Mouse (Mus musculus) kidney, postnatal 14 days (tissue): ENCODE results near the gene 4930502E18Rik.
"Not testable (repeated sequence)": the region's sequence is repeated elsewhere in the genome, so short reads cannot be mapped to it uniquely, and the experiment has no call there.

Experiments
- DNase-seq: peaks from one replicate; pipeline ENCODE4 v3.0.0; 2022; ENCODE audit warnings: mixed read lengths

Gene 4930502E18Rik

DNA sequence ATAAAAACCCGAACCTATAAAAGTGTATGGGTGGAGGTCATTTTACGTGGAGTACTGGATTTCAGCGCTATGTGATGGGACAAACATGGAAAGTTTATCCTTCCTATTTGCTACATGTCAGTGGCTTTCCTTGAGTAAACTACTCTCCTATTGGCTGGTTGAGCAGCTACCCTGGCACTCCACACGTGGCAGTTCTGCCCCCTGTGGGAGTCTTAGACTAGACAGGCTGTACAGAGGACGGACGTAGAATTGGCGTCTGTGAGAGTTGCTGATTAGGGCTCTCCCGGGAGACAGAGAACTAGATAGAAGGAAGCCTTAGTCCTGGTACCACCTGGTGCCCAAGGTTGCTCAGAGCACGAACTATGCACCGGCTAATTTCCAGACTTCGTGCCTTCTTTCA, at the start of gene 4930502E18Rik:
Gene 4930502E18Rik, plus strand, starts transcription at position 231 of the 400 bp plus-strand sequence.
- DNase-seq, result no peak

DNA sequence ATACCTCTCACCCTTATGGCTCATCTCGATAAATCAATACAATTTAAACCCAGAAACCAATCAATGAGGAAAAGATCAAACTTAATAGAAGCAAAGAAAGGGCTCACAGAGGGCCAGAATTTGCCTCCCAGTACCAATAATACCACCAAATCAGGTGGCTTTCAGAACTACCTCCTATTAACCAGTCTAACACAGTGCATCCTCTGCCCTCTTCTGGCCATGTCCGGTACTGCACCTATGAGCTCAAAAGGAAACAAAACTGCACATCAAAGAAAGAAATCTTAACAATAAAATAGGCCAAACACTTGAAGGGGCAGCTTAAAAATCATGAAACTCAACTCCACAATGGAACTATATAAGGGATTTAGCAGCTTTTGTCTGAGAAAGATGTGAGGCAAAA, 47.7 kb upstream of the 4930502E18Rik start:
- DNase-seq, result peak; percentile 60

DNA sequence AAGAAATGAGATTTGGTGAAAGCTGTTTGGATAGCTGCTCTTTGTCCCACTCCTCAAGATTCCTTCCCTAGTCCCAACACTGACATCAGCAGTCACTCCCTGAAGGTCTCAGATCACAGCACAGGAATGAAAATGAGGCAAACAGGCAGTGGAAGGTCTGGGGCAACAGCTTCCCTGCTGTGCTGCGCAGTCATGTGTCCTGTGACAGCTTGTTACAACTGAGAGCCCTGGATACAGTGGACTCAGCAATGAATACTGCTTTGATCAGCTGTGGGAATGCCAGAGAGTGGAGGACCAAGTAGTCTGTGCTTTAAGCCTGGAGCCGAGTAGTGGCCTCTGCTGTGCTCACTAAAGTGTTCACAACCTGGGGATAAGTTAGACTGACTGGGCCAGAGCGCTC, 42.0 kb upstream of the 4930502E18Rik start:
- DNase-seq, result not testable (repeated sequence)

DNA sequence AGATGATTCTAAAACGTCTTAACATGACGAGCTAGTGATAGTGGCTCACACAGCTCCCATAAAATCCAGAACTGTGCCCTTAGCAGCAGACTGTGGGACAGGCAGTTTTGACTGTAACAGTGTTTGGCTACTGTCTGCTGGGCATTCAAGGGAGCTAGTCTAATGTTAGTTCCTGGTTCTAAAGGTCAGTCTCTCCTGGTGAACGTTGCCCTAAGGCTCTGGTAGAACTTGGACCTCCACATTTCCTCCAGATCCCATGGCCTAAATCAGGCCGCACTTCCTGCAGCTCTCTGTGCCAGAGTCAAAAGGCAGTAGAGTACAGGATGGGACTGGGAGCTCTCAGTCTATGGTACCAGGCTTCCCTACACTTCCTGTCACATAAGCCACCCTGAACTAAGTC, 40.0 kb upstream of the 4930502E18Rik start:
- DNase-seq, result peak; percentile 4

DNA sequence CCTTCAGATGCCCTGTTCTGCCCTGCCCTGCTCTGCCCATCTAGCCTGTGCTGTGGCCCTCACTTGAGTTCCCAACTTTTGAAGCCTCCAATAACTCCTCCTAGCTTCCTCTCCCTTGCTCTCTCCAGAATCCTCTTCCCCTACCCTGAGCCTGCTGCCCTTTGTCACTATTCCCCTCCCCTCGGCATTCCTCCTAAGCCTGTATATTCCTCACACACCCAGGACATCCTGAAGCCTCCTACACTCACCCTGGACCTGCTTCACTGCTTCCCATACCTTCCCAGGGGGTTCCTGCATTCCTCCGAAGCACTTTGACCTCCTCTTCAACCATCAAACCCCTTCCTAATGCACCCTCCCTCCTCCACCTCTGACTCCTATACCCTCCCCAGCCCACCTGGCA, 32.6 kb upstream of the 4930502E18Rik start:
- no peak for DNase-seq

DNA sequence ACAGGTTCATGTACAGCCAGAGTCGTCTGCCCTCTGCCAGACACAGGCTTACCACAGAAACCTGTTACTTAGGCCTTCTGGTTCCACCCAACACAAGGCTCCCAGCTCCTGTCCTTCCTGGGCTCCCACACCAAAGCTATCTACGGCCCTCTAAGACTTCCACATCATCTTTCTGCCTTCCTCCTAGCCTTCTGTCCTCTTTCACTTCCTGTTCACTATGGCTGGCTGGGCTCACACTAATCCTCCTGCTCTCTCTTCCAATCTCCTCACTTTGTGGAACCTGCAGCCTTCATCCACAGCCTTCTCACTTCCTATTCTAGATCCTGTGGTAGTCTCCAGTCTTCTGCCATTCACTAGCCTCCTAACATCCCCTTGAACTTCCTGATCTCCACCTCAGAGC, 31.5 kb upstream of the 4930502E18Rik start:
- no peak for DNase-seq

DNA sequence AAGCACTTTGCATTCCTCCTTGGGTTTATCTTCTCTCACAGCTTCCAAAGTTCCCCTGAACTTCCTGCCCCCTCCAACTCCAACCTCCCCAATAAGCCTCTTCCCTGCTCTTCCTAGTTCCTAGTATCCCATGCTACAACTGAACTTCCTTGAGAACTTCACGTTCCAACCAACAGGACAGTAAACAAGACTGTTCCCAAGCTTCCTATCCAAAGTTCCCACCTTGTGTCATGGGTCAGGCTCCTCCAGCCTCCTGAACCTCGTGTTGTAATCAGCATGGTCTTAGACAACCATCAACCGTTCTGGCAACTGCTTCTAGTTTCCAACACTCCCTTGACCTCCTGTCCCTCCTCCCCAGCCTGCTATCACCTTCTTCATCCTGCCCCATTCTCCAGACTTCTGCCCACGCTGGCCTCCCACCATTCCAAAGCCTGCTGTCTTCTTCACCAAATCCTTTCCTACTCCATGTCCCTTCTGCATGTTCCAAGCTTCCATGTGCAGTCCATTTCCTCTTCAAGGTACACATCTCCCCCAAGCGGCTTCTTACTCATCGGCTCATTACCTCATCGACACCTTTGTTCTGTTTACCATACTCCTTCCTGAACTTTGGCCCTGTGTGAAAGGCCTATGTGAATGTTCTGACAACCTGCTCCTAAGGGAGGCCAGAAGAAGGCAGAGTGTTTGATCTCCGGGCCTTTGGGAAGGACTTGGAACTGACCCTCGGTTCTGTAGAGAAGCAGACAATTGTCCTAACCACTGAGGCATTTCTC, 30.4 kb upstream of the 4930502E18Rik start:
- no peak for DNase-seq

DNA sequence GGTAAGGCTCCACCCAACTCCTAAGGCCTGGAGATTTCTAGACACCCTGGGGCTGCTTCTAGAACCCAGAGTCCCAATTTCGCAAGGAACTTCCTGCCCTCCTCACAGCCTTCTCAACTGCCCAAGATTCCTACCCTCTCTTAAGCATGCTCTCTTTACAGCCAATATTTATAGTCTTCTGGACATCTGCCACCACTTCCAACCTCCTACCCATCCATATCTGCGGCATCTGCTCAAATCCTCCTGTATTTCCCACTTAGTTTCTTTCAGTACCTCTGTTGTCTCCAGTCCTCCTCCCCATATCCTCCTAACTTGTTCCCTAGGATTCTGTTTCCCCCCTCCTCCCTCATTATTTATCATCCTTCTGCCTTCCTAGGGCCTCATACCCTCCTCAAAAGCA, 25.4 kb upstream of the 4930502E18Rik start:
- DNase-seq, result no peak

DNA sequence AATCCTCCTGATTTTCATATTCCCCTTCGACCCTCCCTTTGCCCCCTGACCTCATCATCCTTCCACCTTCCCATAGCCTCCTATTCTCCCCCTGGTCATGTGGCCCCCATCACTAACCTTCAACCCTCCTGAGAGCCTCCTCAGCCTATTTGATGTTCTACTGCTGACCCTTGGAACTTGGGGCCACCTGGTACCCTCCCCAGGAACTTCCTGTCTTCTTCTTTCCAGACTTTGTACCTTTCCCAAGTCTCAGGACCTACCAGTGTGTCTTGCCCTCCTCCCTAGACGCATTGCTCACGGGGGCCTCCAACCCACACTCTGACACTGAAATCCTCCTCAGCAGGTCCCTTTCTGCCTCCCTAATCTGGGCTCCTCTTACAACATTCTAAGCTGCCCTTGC, 22.0 kb upstream of the 4930502E18Rik start:
- no peak for DNase-seq

DNA sequence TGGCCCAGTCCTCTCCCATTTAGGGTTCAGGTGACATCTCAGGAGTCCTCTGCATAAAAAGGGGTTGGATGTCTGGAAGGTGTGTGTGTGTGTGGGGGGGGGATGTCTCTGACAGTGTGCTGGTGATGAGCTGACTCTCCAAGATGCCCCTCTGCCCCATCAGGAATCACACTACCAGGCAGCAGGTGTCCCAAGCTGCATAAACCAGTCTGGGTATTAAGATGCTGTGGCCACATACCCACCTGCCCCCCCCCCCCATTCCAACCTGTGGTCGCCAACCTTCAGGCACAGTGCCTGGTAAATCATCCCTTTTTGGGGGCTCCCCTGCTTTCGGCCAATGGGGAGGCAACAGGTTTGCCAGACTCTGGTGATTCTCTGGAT, 8.7 kb upstream of the 4930502E18Rik start:
- DNase-seq, result no peak

DNA sequence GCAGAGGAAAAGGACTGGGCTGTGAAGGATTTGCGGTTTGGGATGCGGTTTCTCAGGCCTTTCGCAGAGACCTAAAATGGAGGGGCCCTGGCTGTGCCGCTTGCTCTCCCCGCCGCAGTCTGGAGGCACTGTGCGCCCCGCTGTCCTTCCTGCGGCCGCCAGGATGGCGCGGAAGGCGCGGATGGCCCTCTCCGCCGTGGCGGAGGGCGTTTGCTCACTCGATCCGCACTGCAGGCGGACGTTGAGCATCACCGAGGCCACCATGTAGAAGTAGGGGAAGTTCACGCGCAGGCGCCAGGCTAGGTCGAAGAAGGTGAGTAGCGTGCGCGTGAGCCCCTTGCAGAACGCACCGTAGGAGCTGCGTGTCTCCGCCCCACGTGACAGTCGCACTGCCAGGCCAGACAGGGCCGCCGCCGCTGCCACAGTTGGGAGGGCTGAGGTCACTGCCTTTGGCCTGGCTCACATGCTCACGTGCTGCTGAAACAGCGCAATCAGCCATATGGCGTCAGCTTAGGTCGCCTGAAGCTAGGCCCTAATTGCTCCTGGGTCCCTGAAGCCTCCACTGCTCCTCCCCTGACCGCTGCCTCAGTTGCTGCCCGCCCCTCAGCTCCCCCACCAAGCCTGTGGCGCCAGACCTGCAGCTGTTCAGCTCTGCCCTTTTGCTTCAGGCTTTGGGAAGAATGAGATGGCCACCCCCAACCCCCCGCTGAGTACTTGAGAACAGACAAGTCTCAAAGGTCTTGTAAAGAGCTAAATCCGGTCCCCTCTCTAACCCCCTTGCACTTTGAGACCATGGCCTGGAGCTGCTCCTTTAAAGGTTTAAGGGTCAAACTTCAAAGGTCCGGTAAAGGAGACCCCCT, 8.1 kb upstream of the 4930502E18Rik start:
- DNase-seq, result peak; percentile 31

DNA sequence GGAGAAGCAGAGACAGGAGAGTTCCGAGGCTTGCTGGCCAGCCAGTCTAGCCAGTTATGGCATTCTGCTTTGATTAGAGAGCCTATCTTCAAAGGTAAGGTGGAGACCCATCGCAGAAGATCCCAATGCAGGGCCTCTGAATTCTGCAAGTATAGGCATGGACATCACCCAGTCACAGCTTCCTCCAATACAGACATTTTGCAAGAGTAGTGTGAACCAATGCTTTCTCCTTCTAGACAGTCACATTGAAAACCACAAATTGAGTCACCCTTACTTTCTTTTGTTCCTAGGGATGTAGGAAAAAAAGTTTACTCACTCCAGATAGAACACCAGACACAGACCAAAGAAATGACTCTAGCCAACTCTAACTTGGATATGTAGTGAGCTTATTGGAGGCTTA, 4.3 kb downstream of the 4930502E18Rik start:
- DNase-seq, result no peak

DNA sequence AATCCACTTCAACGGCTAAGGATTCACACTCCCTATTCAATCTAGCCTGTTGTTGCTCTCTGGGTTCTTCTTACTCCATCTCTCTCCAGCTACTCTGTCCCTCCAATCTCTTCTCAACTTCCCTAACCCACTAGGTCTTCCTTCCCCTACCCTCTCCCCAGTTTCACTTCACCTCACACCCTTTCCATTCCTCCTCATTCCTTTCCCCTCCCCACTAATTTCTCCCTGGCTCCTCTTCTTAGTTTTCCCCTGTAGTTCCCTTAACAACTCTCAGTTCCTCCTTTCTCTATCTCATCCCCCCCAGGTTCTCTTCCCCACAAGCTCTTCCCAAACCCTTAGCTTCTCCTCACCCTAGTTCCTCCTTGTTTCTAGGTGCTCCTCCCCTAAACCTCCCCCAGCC, 28.2 kb downstream of the 4930502E18Rik start:
- no peak for DNase-seq

DNA sequence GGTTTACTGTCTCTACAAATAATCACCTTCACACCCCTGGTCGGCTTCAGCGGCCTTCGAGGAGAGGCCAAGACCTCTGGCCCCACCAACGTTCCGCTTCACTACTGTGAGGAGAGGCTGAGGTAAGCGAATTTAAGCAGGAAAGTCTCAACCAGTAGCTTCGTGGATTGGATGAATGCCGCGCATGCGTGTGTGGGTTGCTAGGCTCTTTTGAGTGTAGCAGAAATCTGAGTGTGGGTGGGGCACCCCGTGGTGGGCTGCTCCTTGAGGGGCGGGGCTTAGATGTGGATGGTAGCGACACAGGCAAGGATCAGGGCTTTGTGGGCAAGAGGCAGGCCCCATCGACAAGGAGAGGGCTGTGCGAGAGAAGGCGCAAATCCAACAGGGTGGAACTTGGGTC, 33.1 kb downstream of the 4930502E18Rik start, which contains the start of gene 1700013H16Rik:
Gene 1700013H16Rik, minus strand, starts transcription at position 96 of the 400 bp plus-strand sequence.
- DNase-seq, result no peak

DNA sequence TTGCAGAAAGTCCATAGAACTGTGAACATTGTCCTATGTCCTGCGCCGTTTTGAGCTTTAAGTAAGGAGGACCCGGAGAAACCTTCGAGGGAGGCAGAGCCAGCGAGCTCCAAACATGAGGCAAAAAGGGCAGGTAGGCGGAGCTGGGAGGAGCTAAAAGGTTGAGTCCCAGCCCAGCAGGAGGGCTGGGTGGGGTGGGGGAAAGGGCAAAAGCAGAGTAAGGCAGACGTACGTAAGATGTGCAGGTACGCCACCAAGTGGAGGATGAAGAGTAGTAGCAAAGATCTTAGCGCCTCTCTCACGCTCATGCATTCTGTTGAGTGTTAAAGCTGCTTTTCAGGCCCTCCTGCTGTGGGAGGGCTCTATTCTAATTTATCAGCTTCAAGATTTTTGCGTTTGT, 51.6 kb downstream of the 4930502E18Rik start, which contains the start of gene Zfp36l3:
Gene Zfp36l3, minus strand, starts transcription at position 119 of the 400 bp plus-strand sequence.
- DNase-seq, result no peak
